Mouse (Mus musculus) lung, postnatal 25 days (tissue): ENCODE measurements around the gene Islr2.
"Not testable (repeated sequence)": the region's sequence is repeated elsewhere in the genome, so short reads cannot be mapped to it uniquely, and the experiment has no call there.

Experiments used
- DNase-seq: peaks from one replicate; pipeline ENCODE4 v3.0.0; 2022; ENCODE audit warnings: low spot score

The Islr2 gene

GRCm38 (mm10) chr9:58203516-58204447 is at the start of gene Islr2, which contains the start of gene Islr:
TSS of gene Islr2 (minus strand) at chr9:58204319.
TSS of gene Islr (minus strand) at chr9:58204306.
- peak; percentile 73 for DNase-seq

- not testable (repeated sequence) for DNase-seq
Observed at GRCm38 (mm10) chr9:58253805-58254122, 49.6 kb upstream of the Islr2 start.

DNA sequence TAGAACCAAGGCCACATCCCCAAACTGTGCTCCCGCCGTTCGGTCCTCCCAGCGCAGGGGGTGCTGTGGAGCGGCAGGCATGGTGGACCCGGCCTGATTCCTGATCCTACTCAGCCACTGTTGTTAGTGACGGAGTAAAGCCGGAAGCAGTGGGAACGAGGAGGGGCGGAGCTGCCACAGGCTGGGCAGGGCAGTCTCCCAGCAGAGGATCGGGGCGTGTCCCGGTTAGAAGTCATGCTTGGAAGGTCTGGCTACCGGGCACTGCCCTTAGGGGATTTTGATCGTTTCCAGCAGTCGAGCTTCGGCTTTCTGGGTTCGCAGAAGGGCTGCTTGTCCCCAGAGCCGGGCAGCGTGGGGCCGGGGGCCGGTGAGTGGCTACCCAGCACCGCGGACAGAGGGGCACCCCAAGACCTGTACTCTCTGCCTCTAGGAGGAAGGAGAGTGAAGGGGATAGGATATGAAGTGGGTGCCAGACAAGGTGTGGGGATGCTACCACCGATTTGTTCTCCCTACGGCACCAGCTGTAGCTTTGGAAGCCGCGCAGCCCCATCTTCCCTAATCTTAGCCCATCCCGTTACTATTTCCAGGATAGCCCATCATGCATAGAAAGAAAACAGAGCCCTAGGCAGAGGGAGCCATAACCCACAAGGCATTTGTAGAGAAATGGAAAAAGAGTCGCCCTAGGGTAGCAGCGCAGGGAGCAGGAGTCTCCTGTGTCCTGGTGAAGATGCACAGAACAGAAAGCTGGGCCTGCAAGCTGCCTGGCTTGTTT is 49.1 kb upstream of the Islr2 start, which contains the start of gene Stoml1:
Gene Stoml1, plus strand, starts transcription at position 132 of the 772 bp plus-strand sequence.
- peak; percentile 98 for DNase-seq

GRCm38 (mm10) chr9:58250730-58251129 is 46.6 kb upstream of the Islr2 start:
- not testable (repeated sequence) for DNase-seq

GRCm38 (mm10) chr9:58250322-58250721 is 46.2 kb upstream of the Islr2 start:
- no peak for DNase-seq

- peak; percentile 86 for DNase-seq
Observed at GRCm38 (mm10) chr9:58249592-58250192, 45.6 kb upstream of the Islr2 start, which contains the start of gene Pml. TSS of gene Pml (minus strand) at chr9:58249786.

GRCm38 (mm10) chr9:58248746-58249413 is 44.8 kb upstream of the Islr2 start:
- no peak for DNase-seq

- peak; percentile 84 for DNase-seq
Observed at GRCm38 (mm10) chr9:58247064-58247759, 43.1 kb upstream of the Islr2 start.

DNA sequence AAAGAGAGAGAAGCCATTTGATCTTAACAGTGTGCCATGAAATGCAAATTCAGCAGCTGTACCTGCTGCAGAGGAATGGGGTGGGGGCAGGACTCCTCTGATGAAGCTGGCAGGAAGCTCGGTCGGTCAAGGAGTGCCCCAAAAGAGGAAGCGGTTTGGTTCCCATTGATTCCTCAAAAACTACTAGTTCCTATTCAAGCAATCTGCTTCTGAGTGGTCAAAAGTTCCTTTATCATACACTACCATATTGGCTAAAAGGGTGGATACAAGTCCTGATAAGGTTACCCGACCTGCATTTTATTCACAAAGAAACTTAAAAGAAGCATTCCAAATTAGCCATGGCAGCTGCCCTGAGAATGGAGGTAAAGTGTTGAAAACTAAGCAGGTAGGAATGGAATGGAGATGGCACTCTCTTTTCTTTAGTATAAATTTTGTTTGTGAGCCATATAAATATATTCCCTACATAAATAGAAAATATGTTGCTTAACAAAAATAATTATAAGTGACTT is 42.0 kb upstream of the Islr2 start:
- DNase-seq: no peak

DNA sequence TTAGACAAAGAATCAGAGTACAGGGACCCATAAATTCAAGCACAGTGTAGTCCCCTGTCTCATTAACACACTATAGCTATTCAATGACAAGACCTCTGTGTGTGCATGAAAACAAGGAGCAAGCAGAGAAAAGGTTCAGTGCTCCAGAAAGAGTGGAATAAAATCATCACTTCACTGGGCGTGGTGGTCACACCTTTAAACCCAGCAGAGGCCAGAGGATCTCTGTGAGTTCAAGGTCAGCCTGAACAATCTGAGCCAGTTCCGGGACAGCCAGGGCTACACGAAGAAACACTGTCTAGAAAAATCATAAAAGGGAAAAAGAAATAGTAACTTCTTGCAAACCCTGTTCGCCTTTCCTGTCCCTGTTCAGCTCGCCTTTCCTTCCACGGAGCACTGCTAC is 39.6 kb upstream of the Islr2 start:
- DNase-seq: no peak

GRCm38 (mm10) chr9:58242696-58243095 is 38.6 kb upstream of the Islr2 start:
- no peak for DNase-seq

DNA sequence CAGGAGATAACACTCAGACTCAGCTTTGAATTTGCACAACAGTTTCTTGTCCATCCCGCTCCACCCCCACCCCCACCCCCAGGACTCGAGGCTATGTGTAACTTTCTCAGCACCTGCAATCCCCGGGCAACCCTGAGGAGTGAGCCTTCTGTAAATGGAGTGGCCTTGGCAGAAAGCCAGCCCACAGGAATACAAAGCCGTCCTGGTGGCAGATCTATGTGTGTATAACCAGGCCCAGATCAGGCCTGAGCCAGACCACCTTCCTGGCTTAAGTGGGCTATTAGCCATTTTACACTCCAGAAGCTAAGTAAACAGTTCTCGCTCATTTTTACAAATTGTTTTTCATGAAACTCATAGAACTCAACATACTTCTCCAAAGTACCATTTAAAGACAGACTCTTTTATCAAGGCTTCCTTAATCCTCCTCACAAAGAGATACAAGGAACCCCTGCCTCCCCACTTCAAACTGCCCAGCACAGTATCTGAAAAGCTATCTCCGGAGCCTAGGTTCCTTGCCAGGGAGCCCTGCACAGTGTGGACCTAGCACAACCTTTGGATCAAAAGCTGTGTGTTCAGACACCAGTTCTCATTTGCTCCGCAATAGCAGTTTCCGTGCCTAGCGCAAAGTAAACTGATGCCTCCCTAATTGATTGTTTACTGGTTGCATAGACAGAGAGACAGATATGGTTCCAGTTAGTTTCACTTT is 37.8 kb upstream of the Islr2 start:
- peak; percentile 65 for DNase-seq

GRCm38 (mm10) chr9:58234502-58235015 is 30.4 kb upstream of the Islr2 start:
- DNase-seq: no peak

DNA sequence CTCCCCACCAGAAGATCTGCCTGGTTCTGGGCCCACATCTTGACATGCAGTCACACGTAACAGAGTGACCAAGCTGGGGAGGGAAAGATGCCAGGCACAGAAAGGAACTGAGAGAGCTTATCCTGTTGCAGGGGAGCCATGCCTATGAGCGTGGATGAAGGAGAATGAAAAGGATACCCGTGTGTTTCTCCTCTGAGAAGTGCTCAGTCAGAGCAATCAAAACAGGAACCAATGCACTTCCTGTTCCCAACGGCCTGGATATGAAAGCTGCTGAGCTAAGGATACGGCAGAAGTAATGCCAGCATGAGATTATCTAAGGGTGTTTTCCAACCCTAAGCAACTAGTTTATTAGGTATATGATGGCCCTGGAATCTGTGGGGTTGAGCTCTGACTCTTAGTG is 28.3 kb upstream of the Islr2 start:
- no peak for DNase-seq

DNA sequence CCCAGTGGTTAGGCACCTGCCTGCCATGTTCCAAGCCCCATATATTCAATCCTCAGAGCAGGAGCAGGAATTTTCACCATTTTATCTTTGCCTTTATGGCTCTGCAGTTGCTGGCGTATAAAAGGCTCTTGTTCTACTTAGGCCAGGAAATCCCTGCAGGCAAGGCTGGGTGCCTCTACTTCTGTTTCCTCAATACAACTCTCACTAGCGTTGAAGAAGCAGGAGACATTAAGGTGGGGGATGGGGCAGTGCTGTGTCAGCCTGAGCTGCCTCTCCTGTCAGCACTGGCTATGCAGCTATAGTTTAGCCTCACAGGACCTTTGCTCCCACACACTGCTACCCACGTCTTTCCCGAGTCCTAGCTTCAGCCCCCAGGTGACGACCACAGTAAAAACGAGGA is 27.6 kb upstream of the Islr2 start:
- DNase-seq: no peak

- DNase-seq: no peak
Observed at GRCm38 (mm10) chr9:58228777-58229466, 24.8 kb upstream of the Islr2 start.

DNA sequence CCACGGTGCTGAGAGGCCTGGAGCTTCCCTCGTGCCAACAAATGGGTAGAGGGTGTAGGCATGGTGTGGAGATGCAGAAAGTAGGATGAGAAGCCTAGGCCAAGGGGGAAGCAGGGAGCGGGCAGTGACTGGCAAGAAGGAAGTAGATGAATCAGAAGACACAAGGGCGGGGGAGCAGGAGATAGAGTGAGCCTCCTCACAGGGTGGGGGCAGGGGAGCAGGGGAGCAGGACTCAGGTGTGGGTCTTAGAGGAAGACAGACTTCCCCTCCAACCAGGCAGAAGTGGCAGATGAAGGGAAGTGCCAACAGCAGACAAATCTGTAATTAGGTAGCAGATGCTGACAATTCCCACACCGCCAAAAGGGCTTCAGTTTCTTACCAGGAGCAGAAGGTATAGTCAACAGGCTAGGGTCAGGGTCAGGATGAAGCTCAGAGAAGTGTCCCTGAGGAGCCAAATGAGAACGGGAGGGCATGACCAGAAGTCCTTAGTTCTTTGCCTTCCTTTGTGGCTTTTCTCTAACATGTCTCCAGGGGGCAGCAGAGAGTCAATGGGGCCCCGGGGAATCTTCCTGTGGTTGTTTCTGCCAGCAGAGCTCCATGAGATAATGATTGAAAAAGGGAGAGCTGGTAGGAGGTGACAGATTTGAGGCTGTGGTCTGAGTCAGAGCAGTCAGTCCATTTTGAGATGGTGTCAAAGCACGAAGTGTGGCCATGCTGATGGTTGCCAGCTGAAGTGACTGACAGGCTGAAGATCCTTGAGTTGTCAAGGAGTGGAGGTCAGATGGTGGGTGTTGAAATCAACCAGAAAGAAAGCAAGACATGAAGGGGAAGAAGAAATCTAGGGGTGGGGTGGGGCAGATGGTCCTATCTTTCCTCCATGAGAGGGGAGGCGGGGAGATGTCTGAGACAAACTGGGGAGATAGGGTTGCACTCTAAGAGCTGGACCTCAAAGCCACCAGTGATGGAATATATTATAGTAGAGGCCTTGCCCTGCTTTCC is 22.1 kb upstream of the Islr2 start:
- DNase-seq: no peak

GRCm38 (mm10) chr9:58224356-58224755 is 20.2 kb upstream of the Islr2 start:
- no peak for DNase-seq
